Mouse (Mus musculus) cerebellum, adult 2 months (tissue): ENCODE measurements around the gene Eif2b1.

Experiments
- CTCF ChIP-seq: fragments of 200-500 bp; IDR thresholded peaks from 2 replicates; pipeline ENCODE4 v1.5.1; 2011; ENCODE audit warnings: low read depth, mild to moderate bottlenecking, control low read depth, low read length, moderate library complexity, borderline replicate concordance; ENCODE audit not compliant: insufficient read depth
- POLR2A ChIP-seq: fragments of 200-500 bp; IDR thresholded peaks from 2 replicates; pipeline ENCODE4 v1.6.1; 2011; ENCODE audit warnings: low read length, control low read depth, borderline replicate concordance; ENCODE audit not compliant: insufficient read depth

GRCm38 (mm10) chr5:124538813-124539792 is 39.8 kb downstream of the Eif2b1 start:
- TF ChIP-seq CTCF (peak; percentile 59), POLR2A (no peak)
